Mouse (Mus musculus): ENCODE results near the gene Stk11ip.

The Stk11ip gene

DNA sequence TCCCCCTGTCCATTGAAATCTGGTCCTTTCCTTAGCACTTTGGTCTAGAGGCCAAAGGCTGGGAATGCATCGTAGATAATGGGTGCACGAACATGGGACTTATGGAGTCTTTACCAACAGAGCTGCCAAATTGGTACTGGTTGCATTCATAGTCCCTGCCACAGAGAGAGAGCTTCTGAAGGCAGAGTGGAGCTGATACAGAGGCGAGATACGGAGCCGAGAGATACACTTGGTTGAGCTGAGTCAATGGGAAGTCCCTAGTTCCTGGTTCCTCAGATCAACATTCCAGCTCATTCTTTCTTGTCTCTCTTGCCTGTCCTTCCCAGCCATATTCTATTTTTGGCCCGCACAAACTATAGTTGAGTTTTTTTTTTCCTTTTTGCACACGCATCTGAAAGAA is 52.4 kb downstream of the Stk11ip start:
- no peak for DNase-seq

DNA sequence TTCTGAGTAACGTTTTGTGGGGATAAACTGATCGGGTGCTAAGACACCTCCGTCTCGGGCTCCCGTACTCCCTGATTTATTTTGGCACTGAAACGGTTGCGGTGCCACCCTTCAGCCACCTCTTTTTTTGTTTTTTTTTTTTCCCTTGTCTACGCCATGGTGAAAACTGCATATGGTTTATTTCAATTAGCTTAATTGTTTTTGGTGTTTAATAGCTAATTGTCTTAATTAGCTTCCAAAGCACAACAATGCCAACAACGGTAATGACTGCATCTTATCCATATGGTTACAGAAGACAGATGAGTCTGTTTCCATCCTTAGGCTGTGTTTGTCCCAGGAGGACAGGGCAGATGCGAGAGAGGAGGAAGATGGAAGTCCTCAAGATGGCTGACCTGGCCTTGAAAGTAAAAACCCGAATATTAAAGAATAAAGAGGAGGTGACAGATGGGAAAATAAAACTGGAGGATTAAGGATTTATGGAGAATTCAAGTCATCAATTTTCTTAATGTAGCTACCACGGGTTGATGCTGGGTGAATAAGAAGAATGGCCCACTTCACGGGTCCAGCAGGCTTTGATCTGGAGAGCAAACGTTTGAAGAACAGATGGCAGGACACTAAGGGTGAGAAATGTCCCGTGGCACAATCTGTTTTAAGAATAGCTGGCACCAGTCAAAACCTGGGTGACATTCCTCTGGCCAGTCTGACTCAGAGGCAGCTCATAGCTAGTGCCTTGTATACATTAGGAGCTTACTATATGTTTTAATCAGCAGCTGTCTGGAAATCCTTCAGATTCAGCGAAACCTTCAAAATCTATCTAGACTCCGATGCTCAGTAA is 53.4 kb downstream of the Stk11ip start:
- DNase-seq, result no peak

- no peak for DNase-seq
Observed at GRCm38 (mm10) chr1:75581936-75582624, 60.8 kb downstream of the Stk11ip start.

DNA sequence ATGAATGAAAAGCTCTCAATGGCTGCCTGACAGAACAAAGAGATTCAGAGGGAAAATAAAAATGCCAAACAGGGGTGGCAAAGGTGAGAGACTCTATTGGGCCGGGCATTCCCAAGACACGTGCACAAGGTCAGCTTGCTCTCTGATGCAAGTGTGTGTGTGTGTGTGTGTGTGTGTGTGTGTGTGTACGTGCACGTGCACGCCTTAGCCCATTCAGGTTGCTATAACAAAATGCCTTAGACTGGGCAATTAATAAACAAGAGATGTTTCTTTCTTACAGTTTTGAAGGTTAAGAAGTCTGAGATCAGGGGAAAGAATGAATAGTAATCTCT is 61.3 kb downstream of the Stk11ip start:
- DNase-seq, result no peak

- no peak for DNase-seq
Observed at GRCm38 (mm10) chr1:75583034-75583433, 61.7 kb downstream of the Stk11ip start.

DNA sequence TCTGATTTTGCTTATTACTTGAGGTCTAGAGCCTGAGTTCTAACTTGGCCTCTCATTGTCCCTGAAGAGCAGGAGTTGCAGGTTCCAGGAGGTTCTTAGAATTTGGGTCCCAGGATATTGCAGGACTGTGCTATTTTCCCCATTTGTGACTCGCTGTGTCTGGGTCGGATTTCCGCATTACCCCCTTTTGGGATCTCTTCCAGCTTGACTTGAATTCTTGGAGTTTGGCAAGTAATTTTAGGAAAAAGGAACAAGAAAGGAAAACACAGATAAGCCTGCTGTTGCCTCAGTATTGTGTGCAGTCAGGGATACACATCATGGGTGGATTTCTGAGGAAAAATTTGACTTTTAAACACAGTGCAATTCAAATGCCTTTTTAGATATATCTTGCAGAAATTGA is 65.5 kb downstream of the Stk11ip start:
- no peak for DNase-seq
